In genomic region chr13:8995990-8996786, GRCm38 (mm10) we compare ENCODE assay signal across 8 mouse cellular contexts. TPM values are rescaled to one million over a fixed set of nuclear protein-coding genes. Genes with fewer than 3 reads are reported as not detected.
DNase-seq lines count a peak whose midpoint lies in the region; ATAC-seq and TF ChIP-seq lines count a peak whose summit lies in the region.

Gtpbp4 (minus strand) TSS chr13:8996083.

- TF ChIP-seq CTCF in ES-Bruce4 (IDR thresholded peaks at IDR 0.05; ENCODE audit: low read depth, low read length), result peak; percentile 67
- TF ChIP-seq CTCF in liver, postnatal 0 days (IDR thresholded peaks at IDR 0.05; ENCODE audit: low read depth), result peak; percentile 91

- peak; percentile 62; the same call in 1 of the 2 replicates for TF ChIP-seq EP300 in ES-Bruce4 (IDR thresholded peaks at IDR 0.05; ENCODE audit: insufficient read depth, low read depth, low read length)
- peak; percentile 83; the same call in 1 of the 2 replicates for TF ChIP-seq EP300 in liver, postnatal 0 days (IDR thresholded peaks at IDR 0.05; ENCODE audit: low read depth)

- peak; percentile 98 for DNase-seq in heart, postnatal 10 days
- DNase-seq in large intestine, adult 2 months (ENCODE audit: low read depth, low spot score), result peak; percentile 92
- DNase-seq in liver, postnatal 0 days, result peak; percentile 97
- DNase-seq in testis, postnatal 10 days (ENCODE audit: low spot score), result peak; percentile 95

- H3K27me3 ChIP-seq in ES-Bruce4 (ENCODE audit: control insufficient read depth, insufficient read depth, low read length, poor library complexity, severe bottlenecking), result no peaks in the 10 kb centered on the region
- no peaks in the 10 kb centered on the region for H3K27me3 ChIP-seq in forebrain, embryonic 13.5 days
- no peaks in the 10 kb centered on the region for H3K27me3 ChIP-seq in liver, postnatal 0 days (ENCODE audit: insufficient read depth, low read length)
- H3K27me3 ChIP-seq in neural tube, embryonic 14.5 days (ENCODE audit: control insufficient read depth, insufficient read depth, low read length), result no peaks in the 10 kb centered on the region

- peak; percentile 98 for ATAC-seq in cerebellum, adult (ENCODE audit: insufficient number of reproducible peaks, low FRiP score, low TSS enrichment)
- peak; percentile 98 for ATAC-seq in forebrain, embryonic 13.5 days
- ATAC-seq in liver, postnatal 0 days, result peak; percentile 97
- ATAC-seq in neural tube, embryonic 14.5 days (ENCODE audit: low read depth), result peak; percentile 99

- H3K4me1 ChIP-seq in ES-Bruce4 (ENCODE audit: control insufficient read depth, insufficient read depth, low read length), result no peaks in the 10 kb centered on the region
- H3K4me1 ChIP-seq in forebrain, embryonic 13.5 days, result peaks cover 21% of the 10 kb centered on the region
- peaks cover 13% of the 10 kb centered on the region for H3K4me1 ChIP-seq in liver, postnatal 0 days (ENCODE audit: insufficient read depth)
- H3K4me1 ChIP-seq in neural tube, embryonic 14.5 days (ENCODE audit: control insufficient read depth, insufficient read depth, low read length), result peaks cover 11% of the 10 kb centered on the region

- intact Hi-C loops in heart, postnatal 10 days (cut with DNase I), result loop anchor here (1.0 to 5.0 kb wide), 3 partner anchors 97 to 124 kb away; partner anchors contain the start of genes Idi1, Larp4b and Wdr37

- peak within 1 kb of the TSS; percentile 80 for H3K4me2 ChIP-seq in forebrain, embryonic 13.5 days
- H3K4me2 ChIP-seq in liver, postnatal 0 days (ENCODE audit: low read depth, low read length), result peak within 1 kb of the TSS; percentile 94
- peak within 1 kb of the TSS; percentile 71 for H3K4me2 ChIP-seq in neural tube, embryonic 14.5 days (ENCODE audit: low read depth, low read length)

- WGBS in forebrain, embryonic 13.5 days, result under 1% methylated on average over 51 of the region's 51 CpGs
- under 1% methylated on average over 51 of the region's 51 CpGs for WGBS in large intestine, adult 2 months
- WGBS in liver, postnatal 0 days (ENCODE audit: insufficient replicate concordance), result under 1% methylated on average over 51 of the region's 51 CpGs
- WGBS in neural tube, embryonic 14.5 days, result 1% methylated on average over 51 of the region's 51 CpGs

- H3K27ac ChIP-seq in ES-Bruce4 (ENCODE audit: insufficient read depth, low read length), result peak within 1 kb of the TSS; percentile 24; the same call in 1 of the 2 replicates
- peak within 1 kb of the TSS; percentile 44; the same call in 1 of the 2 replicates for H3K27ac ChIP-seq in forebrain, embryonic 13.5 days
- H3K27ac ChIP-seq in liver, postnatal 0 days (ENCODE audit: low read depth), result peak within 1 kb of the TSS; percentile 94
- H3K27ac ChIP-seq in neural tube, embryonic 14.5 days (ENCODE audit: low read depth, low read length), result peak within 1 kb of the TSS; percentile 83

- no peaks in the 10 kb centered on the region for H3K9me3 ChIP-seq in ES-Bruce4 (replicated peaks; ENCODE audit: control insufficient read depth, insufficient read depth, low read length, poor library complexity, severe bottlenecking)
- H3K9me3 ChIP-seq in forebrain, embryonic 13.5 days (replicated peaks), result no peaks in the 10 kb centered on the region
- H3K9me3 ChIP-seq in liver, postnatal 0 days (ENCODE audit: low read length), result no peaks in the 10 kb centered on the region
- no peaks in the 10 kb centered on the region for H3K9me3 ChIP-seq in neural tube, embryonic 14.5 days (ENCODE audit: control insufficient read depth, low read length)

- peak within 1 kb of the TSS; percentile 95 for H3K4me3 ChIP-seq in ES-Bruce4 (ENCODE audit: low read depth, low read length)
- peak within 1 kb of the TSS; percentile 86 for H3K4me3 ChIP-seq in forebrain, embryonic 13.5 days
- peak within 1 kb of the TSS; percentile 85 for H3K4me3 ChIP-seq in liver, postnatal 0 days (ENCODE audit: low read depth, low read length)
- peak within 1 kb of the TSS; percentile 90 for H3K4me3 ChIP-seq in neural tube, embryonic 14.5 days (ENCODE audit: low read depth, low read length)

- TF ChIP-seq POLR2A in ES-Bruce4 (IDR thresholded peaks at IDR 0.05; ENCODE audit: insufficient read depth, low read length), result no peak

- H3K36me3 ChIP-seq in ES-Bruce4 (ENCODE audit: control insufficient read depth, insufficient read depth, low read length, poor library complexity, severe bottlenecking), result peaks cover 12% of the 10 kb centered on the region
- peaks cover 2% of the 10 kb centered on the region for H3K36me3 ChIP-seq in forebrain, embryonic 13.5 days (ENCODE audit: poor library complexity, severe bottlenecking)
- H3K36me3 ChIP-seq in liver, postnatal 0 days (replicated peaks; ENCODE audit: insufficient read depth, low read length), result peaks cover 5% of the 10 kb centered on the region
- H3K36me3 ChIP-seq in neural tube, embryonic 14.5 days (ENCODE audit: control insufficient read depth, insufficient read depth, low read length), result 0 out of 2 replicates have a peak, but pooled peaks cover 3% of the 10 kb centered on the region

- H3K9ac ChIP-seq in ES-Bruce4 (ENCODE audit: low read depth, poor library complexity, severe bottlenecking), result peak within 1 kb of the TSS; percentile 89
- H3K9ac ChIP-seq in forebrain, embryonic 13.5 days, result peak within 1 kb of the TSS; percentile 88
- peak within 1 kb of the TSS; percentile 94 for H3K9ac ChIP-seq in liver, postnatal 0 days (replicated peaks)
- peak within 1 kb of the TSS; percentile 80 for H3K9ac ChIP-seq in neural tube, embryonic 14.5 days (replicated peaks; ENCODE audit: low read depth, low read length)

RNA-seq across cellular contexts. Expression of gene Gtpbp4, which starts in this region (rescaled TPM):
- 157 and 172 TPM in 2 replicates for polyA plus RNA-seq in ES-Bruce4 (2011; ENCODE audit: insufficient read depth, insufficient read length, low read depth, missing spikeins)
- polyA plus RNA-seq in forebrain, embryonic 13.5 days (2015; fragmentation: Nextera tagmentation; extraction: Ambion mirVana), result 95.3 and 106 TPM in 2 replicates
- total RNA-seq in heart, postnatal 10 days (2021), result 10 to 100 TPM; 40.1 to 41.0 TPM
- 6.2 and 7.8 TPM in 2 replicates for polyA plus RNA-seq in large intestine, adult 2 months (2012; rRNA removed)
- 35.7 and 38.9 TPM in 2 replicates for polyA plus RNA-seq in liver, postnatal 0 days (2015; fragmentation: Nextera tagmentation; extraction: Ambion mirVana)
- polyA plus RNA-seq in neural tube, embryonic 14.5 days (2014; fragmentation: Nextera tagmentation; extraction: Ambion mirVana), result 65.0 and 70.9 TPM in 2 replicates

Comparison
In these comparisons a context has a peak if more than half of its experiments do, and no peak if none do; other contexts are left out.
1. Peak in every context shown above with its lines: DNase-seq, ATAC-seq, H3K4me3 ChIP-seq and H3K27ac ChIP-seq.
2. H3K27ac ChIP-seq: peak in every context shown above with its lines; median percentile 94 in liver, postnatal 0 days; 83 in neural tube, embryonic 14.5 days; 44 in forebrain, embryonic 13.5 days; 24 in ES-Bruce4.